Mouse (Mus musculus) E14TG2a.4 (cell line): Measurements from ENCODE around the gene AC124108.1.

ENCODE experiments used
- CTCF ChIP-seq: conservative IDR thresholded peaks from 2 replicates; pipeline ENCODE4 v1.5.1; 2014; ENCODE audit warnings: low read length
- NANOG ChIP-seq: IDR thresholded peaks from 2 replicates; pipeline ENCODE4 v1.6.1; 2014; ENCODE audit warnings: borderline replicate concordance, low read length, mixed read lengths

DNA sequence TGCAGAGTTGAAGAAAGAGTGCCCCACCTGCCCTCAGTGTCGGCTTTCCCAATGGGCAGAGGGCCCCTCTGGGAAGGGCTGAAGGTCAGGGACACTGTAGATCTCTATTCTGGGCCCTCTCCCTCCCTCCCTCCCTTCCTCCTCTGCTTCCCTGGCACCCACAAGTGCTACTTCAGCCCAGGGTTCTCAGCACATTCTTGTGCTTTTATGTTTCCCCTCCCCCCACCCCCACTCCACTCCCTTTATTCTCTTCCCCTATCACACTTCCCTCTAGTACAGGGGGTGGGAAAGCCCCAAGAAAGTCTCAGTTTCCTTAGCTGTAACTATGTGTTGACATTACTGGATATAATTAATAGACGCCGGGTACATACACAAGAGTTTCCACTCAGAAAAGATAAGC is 3.4 kb downstream of the AC124108.1 start:
- TF ChIP-seq CTCF: no peak
- no peak for TF ChIP-seq NANOG
